Mouse (Mus musculus): ENCODE data around the gene Tmem107.

The Tmem107 gene

DNA sequence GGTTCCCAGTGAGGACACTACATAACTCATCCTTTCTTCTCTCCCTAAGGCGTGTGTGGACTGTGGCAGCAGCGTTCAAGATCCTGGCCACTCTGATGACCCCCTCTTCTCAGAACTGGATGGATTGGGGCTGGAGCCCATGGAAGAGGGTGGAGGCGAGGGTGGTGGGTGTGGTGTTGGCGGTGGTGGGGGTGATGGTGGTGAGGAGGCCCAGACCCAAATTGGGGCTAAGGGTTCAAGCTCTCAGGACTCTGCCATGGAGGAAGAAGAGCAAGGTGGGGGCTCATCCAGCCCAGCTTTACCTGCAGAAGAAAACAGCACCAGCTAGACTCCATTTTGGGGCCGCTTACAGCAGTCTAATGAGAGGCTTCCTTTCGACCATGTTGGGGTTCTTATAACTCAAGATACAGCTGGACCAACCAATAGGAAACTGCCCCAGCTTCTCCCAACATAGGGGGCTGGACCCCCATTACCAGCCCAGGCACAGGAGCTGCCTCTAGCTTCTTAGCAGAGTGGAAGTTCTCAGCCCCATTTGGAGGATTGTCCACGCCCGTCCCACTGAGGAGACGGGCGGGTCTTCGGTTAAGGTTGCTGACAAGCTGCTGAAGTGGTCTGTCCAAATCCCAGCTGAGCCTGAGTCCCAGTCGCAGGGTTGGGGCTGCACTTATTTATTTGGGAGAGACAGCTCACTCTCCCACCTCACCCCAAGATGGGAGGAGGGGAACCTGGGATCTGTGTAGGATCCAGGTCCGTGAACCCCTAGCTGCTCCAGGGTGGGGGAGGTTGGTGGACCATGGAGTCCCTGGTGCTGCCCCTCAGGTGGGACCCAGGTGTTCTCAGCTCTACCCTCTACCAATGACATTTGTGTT is 38.7 kb downstream of the Tmem107 start:
- DNase-seq: peak in 1 of 2 experiments; percentile 16

DNA sequence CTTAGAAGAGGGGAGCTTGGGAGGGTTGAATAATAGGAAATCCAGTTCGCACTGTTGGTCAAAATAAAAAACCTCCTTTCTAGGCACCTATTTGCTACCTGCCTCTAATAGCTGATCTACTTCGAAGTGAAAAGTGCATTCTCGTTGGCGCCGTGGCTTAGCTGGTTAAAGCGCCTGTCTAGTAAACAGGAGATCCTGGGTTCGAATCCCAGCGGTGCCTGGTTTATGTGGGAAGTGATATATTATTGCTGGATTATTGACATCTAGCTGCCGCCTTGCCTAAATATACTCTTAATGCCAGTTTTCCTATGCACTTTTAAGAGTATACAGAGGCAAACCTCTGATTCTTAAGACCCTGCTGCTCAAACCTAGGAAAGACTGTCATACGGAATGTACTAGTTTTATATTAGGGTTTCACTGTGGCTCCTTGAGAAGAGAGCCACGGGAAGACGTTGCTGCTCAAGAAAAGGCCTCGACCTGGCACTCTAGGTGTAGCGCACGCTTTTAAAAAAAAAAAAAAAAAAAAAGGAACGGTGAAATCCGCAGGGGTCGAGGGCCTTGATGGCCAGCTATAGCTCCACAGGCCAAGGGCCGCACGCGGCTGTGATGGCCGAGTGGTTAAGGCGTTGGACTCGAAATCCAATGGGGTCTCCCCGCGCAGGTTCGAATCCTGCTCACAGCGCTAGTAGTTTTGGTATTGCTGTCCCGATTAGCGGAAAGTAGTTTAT is 39.9 kb downstream of the Tmem107 start:
- peak; percentile 92 to 96 for DNase-seq

DNA sequence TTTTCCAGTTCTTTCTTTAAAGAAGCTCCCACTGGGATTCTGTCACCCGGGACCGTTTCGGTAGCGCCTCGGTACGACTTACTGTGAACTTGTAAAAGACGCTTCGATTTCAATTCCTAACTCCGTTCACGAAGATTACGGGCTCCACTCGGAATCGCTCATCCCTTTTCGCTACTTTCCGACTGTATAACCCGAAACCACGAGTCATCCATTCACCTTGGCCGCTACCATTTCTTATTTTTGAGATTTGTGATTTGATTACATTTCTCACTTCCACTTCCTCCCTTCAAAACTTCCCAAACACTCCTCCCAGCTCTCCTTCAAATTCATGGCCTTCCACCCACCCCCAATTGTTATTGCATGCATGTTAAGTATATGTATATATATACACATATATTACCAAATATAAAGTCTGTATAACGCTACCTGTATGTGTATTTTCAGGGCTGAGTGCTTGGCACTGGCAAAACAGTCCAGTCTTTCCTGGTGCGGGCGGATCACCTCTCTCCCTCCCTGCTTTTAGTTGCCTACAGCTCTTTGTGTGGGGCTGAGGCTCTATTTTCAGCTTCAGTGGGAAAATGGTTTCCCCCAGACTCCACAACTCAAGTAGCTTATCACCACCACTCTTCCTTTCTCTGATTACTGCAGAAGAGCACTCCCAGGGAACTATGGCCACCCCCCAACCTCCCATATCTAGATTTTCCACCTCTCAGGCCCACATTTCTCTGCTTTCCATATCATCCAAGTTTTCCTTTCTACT is 40.6 kb downstream of the Tmem107 start:
- no peak for DNase-seq

DNA sequence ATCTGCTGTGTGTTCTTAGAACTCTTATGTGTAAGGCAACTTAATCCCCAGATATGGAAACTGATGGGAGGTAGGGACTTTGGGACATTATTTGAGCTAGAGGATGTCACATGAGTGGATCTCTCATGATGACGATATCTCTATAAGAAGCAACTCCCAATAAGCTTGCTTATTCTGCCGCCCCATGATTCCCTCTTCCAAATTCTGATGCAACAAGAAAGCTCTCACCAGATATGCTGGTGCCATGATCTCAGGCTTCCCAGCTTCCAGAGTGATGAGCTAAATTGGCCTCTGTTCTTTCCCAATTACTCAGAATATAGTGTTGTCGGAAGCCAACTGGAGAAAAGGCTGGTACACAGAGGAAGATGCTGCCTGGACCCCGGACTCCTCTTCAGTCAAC is 41.3 kb downstream of the Tmem107 start:
- no peak for DNase-seq

DNA sequence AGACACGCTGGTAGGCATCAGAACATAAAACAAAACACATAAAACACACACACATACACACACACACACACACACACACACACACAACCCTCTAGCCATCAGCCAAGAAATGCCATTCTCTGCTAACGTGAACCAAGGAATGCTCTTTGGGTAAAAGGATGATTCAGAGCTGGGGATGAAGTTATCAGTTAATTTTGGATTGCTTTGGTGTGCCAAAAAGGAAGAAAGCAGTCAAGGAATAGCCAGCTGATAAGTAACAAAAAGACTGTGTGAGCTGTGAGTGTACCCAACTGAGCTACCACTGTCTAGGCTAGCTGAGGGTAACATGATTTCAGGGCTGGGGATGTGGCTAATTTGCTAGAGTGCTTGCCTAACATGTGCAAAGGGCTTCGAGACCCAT is 43.4 kb downstream of the Tmem107 start:
- DNase-seq: no peak

DNA sequence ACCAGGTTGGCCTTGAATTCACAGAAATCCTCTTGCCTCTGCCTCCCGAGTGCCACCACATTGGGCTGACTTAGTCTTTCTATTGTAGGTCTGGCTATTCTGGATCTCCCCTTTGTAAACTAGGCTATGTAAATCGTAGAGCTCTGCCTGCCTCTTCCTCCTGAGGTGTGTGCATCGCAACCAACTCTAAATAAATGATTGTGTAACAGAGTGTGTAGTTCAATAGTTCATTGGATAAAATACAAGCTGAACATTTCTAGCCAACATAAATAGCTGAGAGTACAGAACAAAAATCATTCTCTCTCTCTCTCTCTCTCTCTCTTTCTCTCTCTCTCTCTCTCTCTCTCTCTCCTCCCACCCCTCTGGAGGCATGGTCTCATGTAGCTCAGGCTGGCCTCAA is 44.0 kb downstream of the Tmem107 start:
- DNase-seq: no peak

DNA sequence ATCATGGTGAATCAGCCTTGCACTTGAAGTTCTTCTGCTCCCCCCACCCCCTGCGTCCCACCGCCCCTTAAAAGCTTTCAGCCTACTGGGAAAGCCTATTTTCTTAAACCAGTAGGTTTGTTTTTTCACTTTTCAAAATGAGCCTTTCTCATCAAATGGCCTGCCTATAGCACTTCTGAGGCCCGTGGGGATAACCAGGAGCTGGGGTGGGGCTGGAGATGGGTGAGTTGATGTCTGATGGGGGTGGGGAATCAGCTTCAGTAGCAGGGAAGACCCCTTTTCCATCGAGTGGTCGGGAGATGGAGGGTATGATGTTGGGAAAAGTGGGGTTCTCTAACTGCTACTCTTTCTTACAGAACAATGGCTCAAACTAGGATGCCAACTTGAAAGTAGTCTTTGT is 46.2 kb downstream of the Tmem107 start:
- DNase-seq: no peak

DNA sequence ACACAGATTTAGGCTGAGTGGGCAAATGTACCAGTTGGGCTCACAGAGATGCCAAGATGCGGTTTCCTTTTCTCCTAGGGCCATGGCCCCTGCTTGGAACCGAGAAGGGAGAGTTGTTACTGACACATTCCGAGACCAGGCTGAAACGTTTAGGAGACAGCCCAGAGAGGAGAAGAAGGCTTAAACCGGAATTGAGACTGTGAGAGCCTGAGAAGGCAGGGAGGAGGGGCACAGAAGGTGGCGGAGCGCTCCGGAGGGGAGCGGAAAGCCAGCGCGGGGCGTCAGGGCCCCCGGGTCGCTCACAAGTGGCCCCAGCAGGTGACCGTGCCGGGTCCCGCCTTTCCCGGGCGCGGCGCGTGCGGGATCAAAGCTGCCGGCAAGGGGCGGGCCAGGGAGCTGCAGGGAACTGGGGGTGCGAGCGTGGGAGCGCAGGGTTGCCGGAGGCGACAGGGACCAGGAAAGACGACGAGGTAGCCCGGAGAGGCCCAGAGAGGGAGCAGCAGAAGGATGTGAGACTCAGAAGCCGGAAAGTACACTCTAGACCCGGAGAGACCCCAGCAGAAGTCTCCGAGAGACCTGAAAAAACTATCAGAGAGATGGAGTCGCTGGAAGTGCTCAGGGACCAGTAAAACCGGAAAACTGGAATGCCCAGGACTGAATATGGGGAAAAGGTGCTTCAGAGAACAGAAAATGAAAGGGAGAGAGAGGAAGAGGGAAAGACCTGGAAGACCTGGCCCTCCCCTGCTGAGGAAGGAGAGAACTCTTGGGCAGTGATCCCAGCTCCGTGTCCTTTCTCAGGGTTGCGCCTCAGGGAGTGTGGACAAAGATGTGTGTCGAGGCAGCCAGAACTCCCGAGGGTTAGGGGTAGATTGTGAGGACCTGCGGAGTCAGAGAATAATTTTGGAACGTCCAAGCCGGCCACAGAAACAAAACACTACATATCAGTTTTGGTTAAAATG is 47.4 kb downstream of the Tmem107 start:
- DNase-seq: peak; percentile 78 to 81

DNA sequence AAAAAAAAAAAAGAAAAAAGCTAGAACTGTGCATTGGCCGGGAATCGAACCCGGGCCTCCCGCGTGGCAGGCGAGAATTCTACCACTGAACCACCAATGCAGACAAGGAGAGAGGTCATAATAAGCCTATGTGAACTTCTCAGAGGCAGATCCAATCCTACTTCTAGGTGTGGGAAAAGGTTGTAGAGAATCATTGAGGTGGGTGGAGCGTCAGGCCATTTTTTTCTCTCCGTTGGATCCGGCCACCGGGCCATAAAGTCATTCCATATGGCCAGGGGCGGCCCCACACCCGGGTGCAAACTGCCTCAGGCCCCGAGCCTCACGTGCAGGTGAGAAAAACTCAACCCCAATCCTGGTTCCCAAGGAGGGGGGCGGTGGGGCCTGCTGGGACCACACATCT is 48.2 kb downstream of the Tmem107 start:
- DNase-seq: peak; percentile 72 to 91

DNA sequence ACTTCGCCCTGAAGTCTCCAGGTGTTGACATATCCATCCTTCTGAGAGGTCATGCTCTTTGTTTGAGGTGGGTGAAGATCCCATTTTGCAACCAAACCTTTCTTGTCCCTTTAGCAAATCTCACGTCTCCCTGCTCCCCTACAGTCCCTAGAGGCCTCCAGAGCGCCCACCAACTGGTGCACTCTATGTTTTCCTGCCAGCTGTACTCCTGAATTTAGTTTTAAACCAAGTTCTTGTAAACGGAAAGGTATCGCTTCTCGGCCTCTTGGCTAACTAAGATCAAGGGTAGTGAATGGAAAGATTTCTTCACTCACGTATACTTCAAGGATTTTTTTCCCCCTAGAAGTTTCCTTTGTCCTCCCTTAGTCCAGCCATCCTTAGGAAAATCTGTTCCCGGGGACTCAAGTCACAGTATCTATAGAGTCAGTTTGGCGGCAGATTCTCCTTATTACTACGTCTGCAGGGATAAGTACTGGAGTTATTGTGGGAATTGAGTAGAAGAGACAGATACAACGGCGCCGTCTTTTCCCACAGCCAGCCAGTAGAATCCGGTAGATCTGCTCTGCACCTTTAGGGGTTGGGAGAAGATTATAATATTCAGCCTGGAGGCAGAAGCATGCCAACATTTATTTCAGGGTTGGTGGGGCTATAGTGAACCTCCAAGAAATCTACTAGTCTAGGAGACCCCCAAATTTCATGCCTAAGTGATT is 49.0 kb downstream of the Tmem107 start:
- no peak for DNase-seq

DNA sequence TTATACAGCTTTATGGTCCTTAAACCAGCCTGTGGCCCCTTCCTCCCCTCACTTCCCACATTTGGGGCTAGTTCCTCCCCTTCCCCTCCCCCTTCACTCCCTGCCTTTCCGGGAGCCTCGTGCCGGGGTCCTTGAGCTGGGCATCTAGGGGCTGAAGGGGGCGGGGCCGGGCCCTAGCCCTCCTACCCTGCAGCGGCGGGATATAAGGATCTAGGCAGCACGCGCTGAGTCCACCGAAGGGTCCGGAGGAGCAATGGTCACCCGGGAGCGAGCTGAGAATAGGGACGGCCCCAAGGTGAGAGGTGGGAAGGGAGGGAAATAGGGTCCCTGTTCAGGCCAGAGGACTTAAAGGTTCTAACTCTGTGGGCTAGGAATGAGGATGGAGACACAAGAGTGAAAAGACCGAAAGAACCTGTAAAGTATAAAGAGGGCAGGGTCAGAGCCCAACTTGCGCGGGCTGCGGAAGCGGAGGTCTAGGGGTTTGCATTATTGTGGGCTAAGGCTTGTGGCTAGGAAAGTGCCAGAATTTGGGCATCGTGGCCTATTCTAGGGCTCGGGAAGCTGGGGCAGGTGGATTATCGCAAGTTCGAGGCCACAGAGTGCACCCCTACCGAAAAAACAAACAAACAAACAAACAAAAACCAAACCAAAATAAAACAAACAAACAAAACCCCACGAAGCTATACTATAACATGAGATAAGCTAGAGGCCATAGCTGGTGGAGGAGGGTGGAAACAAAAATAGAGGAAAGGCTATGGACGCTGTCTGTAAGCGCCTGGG is 49.8 kb downstream of the Tmem107 start, which contains the start of gene Hes7:
Gene Hes7 (plus strand): TSS at position 184 of the 780 bp plus-strand sequence.
- peak in 1 of 2 experiments; percentile 46 for DNase-seq

DNA sequence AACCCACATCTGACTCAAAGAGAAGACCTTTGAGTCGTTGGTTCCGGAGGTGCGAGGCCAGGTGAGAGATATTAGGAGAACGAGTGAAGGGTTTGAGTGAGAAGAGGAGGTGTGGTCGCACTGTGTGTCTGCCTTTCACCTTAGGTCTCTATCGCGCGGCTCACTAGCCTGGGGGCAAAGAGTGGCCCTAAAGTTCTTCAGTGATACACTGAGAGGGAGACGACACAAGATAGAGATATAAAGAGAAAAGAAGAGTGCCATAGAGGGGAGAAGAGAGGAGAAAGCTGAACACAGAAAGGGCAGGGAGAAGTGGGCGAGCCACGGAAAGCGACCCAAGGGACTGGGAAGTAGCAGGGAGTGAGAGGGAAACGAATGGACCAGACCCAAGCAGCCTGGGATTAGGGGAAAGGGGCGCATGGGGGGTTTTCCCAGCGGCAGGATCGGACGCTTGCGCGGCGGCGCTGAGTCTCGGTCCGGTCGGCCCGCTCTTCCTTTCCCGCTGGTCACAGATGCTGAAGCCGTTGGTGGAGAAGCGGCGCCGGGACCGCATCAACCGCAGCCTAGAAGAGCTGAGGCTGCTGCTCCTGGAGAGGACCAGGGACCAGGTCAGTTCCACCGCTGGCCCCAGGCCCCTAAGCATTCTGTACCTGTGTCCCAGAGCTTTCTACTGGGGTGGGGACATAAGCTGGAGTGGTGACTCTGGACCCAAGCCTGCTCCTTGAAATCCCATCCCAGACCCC is 50.6 kb downstream of the Tmem107 start:
- DNase-seq: peak in 1 of 2 experiments; percentile 45

DNA sequence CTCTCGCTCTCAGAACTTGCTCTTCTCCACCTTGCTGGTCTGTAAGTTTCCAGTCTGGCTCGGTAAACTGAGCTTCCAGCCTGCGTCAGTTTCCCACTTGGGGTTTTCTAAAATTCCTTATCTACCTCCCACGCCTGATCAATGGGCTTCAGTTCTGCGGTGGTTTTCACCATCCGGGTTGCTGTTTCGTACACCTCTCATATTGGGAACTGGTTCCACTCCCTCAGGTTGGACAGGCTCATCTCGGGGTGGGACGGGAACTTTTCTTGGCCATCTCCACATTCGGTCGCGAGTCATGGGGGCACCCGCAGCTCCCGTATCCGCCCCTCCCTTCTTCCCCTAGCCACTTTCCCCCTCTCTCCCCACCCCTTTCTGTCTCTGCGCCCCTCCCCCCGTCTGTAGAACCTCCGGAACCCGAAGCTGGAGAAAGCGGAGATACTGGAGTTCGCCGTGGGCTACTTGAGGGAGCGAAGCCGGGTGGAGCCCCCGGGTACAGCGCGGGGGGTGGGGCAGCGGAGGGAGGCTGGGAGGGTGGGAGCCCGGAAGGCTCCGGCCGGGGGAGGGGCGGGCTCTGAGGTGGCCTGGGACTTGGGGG is 51.2 kb downstream of the Tmem107 start:
- no peak for DNase-seq

DNA sequence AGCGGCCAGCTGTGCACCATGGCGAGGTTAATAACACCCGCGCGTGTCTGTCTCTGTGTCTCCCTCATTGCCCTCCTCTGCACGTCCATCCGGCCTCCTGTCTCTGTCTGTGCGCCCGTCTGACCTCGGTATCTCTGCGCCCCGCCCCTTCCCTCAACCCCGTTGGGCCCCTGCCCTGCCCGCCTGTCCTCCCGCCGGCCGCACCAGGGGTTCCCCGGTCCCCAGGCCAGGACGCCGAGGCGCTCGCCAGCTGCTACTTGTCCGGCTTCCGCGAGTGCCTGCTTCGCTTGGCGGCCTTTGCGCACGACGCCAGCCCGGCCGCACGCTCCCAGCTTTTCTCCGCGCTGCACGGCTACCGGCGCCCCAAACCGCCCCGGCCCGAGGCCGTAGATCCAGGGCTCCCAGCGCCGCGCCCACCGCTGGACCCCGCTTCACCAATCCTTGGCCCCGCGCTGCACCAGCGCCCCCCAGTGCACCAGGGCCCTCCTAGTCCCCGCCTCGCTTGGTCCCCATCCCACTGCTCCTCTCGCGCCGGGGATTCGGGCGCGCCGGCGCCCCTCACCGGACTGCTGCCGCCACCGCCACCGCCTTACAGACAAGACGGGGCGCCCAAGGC is 51.8 kb downstream of the Tmem107 start, which contains the start of gene 9130213A22Rik:
Gene 9130213A22Rik (minus strand): TSS at position 254 of the 616 bp plus-strand sequence.
- DNase-seq: peak; percentile 94 to 95

Measured in lung, postnatal 4 days (tissue).